Mouse (Mus musculus): ENCODE data around the gene Clec2l. TPM values are rescaled to one million over a fixed set of nuclear protein-coding genes. Genes with fewer than 3 reads are reported as not detected.

The Clec2l gene
- polyA plus RNA-seq (2014; fragmentation: Nextera tagmentation; extraction: Ambion mirVana): 0.95 and 1.9 TPM in 2 replicates

DNA sequence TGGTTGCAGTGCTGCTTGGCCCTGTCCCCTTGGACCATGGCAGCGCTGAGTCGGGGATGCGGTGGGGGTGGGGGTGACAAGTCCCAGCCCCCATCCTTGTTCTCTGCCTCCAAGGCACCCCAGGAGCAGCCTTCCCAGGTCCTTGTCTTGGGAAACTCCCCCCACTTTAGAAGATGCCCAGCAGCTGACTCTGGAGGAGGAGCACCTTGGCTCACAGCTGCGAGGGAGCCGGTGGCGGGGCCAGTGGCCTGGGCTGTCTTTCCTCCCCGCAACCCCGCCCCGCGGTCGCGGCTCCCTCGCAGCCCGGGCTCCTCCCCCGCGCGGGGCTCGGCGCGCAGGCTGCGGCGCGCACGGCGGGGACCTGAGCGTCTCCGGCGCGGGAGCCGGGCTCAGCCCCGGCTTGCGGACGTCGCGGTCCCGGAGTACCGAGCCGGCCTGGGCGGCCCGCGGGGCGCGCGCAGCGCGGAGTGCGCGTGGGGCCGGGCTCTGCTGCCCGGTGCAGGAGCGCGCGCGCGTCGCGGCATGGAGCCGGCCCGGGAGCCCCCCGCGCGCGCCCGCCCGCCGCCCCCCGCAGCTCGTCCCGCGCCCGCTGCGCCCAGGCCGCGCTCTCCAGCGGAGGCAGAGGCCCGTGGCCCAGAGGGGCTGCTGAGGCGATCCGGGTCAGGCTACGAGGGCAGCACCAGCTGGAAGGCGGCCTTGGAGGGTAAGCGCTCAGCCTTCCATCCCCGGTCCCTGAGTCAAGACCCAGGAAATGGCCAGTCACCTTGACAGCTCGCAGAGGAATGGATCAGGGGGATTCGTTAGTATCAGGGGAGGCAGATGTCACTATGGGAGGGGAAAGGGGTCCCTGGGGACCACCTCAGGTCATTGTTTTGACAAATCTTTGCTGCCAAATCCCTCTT, at the start of gene Clec2l:
Clec2l (plus strand) TSS at position 356 of the 902 bp plus-strand sequence.
- H3K9me3 ChIP-seq (ENCODE audit: control insufficient read depth, low read length): no peaks in the 10 kb centered on the region
- DNase-seq (ENCODE audit: low spot score) (peak; percentile 70), ATAC-seq (replicated peaks; ENCODE audit: low FRiP score) (peak; percentile 78)
- 0 out of 2 replicates have a peak, but pooled peaks cover 2% of the 10 kb centered on the region for H3K4me1 ChIP-seq (replicated peaks; ENCODE audit: control insufficient read depth, insufficient read depth, low read length)
- H3K36me3 ChIP-seq (ENCODE audit: control insufficient read depth, insufficient read depth, low read length): no peaks in the 10 kb centered on the region
- no peak within 1 kb of the TSS for H3K27ac ChIP-seq (ENCODE audit: low read depth, low read length)
- WGBS: under 1% methylated on average over 83 of the region's 84 CpGs
- peak within 1 kb of the TSS; percentile 62 for H3K4me3 ChIP-seq (ENCODE audit: low read depth, low read length)
- H3K9ac ChIP-seq (ENCODE audit: low read length): peak within 1 kb of the TSS; percentile 57
- H3K27me3 ChIP-seq (ENCODE audit: control insufficient read depth, insufficient read depth, low read length): peaks cover 16% of the 10 kb centered on the region
- peak within 1 kb of the TSS; percentile 91 for H3K4me2 ChIP-seq (ENCODE audit: low read depth, low read length, severe bottlenecking)

DNA sequence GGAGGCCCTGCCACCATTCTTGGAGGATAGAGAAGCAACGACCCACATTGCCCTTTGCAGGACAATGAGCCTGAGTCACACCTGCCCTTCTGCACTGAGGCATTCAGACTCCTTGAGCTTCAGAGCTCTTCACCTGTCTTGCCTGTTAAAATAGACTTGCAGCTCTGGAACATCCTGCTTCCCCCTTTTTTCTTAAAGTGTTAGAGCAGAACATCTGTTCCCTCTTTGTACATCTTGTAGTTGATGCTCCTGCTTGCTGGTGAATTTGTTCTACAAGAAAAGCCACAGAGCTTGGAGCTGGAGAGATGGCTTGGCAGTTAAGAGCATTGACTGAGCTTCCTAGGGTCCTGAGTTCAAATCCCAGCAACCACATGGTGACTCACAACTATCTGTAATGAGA, 40.5 kb upstream of the Clec2l start:
- Histone ChIP-seq H3K9ac (ENCODE audit: low read length) (no peak overlapping the region), H3K4me3 (ENCODE audit: low read depth, low read length) (no peak overlapping the region), H3K9me3 (ENCODE audit: control insufficient read depth, low read length) (no peaks in the 10 kb centered on the region; the same call in 1 of the 2 replicates), H3K36me3 (ENCODE audit: control insufficient read depth, insufficient read depth, low read length) (peaks cover 6% of the 10 kb centered on the region; the same call in 1 of the 2 replicates), H3K4me2 (ENCODE audit: low read depth, low read length, severe bottlenecking) (no peak overlapping the region), H3K27me3 (ENCODE audit: control insufficient read depth, insufficient read depth, low read length) (no peaks in the 10 kb centered on the region), H3K4me1 (replicated peaks; ENCODE audit: control insufficient read depth, insufficient read depth, low read length) (no peaks in the 10 kb centered on the region), H3K27ac (ENCODE audit: low read depth, low read length) (no peak overlapping the region)
- DNase-seq (ENCODE audit: low spot score) (no peak), ATAC-seq (replicated peaks; ENCODE audit: low FRiP score) (no peak)
- WGBS: 79% methylated on average over 1 of the region's 1 CpGs

DNA sequence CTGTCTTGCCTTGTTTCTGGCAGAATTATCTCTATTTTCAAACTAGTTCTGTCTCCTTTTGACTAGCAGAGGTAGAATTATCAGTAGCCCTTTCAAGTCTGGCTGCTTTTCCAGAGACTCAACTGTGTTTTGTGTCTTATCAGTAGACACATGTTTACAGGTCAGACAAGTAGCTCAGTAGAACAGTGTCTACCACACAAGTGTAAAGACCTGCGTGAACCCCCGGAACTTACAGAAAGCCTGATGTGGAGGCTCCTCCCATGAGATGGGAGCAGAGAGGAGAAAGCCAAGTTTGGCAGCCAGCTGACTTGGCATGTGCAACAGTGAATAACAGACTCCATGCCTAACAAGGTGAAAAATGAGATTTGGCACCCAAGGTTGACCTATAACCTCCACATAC, 39.4 kb upstream of the Clec2l start:
- H3K36me3 ChIP-seq (ENCODE audit: control insufficient read depth, insufficient read depth, low read length): no peaks in the 10 kb centered on the region; the same call in 1 of the 2 replicates
- no peak overlapping the region for H3K4me2 ChIP-seq (ENCODE audit: low read depth, low read length, severe bottlenecking)

DNA sequence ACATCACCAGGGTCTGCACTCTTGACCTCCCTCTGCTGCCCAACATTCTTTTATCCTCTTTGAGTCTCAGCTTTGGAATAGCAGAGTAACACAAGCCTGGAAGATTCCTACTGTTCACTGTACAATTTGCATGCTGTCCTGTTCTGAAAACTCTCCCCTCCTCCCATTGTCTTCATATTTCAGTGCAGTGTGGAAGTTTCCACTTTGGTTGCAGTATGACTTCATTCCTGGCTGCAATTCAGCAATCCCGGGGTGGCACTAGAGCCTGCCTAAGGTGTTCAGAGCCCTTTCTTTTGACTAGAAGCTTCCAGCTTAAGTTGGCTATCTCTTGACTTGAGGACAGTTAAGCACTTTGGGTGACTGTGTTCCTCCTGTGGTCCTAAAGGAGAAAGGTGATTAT, 38.4 kb upstream of the Clec2l start:
- no peak overlapping the region for H3K4me3 ChIP-seq (ENCODE audit: low read depth, low read length)
- H3K4me2 ChIP-seq (ENCODE audit: low read depth, low read length, severe bottlenecking): no peak overlapping the region
- ATAC-seq (replicated peaks; ENCODE audit: low FRiP score) (no peak), DNase-seq (ENCODE audit: low spot score) (no peak)
- WGBS: 83% methylated on average over 1 of the region's 1 CpGs
- H3K9ac ChIP-seq (ENCODE audit: low read length): no peak overlapping the region
- no peaks in the 10 kb centered on the region for H3K36me3 ChIP-seq (ENCODE audit: control insufficient read depth, insufficient read depth, low read length)
- no peaks in the 10 kb centered on the region for H3K4me1 ChIP-seq (replicated peaks; ENCODE audit: control insufficient read depth, insufficient read depth, low read length)
- no peak overlapping the region for H3K27ac ChIP-seq (ENCODE audit: low read depth, low read length)
- no peaks in the 10 kb centered on the region for H3K27me3 ChIP-seq (ENCODE audit: control insufficient read depth, insufficient read depth, low read length)
- no peaks in the 10 kb centered on the region for H3K9me3 ChIP-seq (ENCODE audit: control insufficient read depth, low read length)

More for the DNA sequence above, 39.4 kb upstream of the Clec2l start:
- Histone ChIP-seq H3K4me3 (ENCODE audit: low read depth, low read length) (no peak overlapping the region), H3K9ac (ENCODE audit: low read length) (no peak overlapping the region), H3K9me3 (ENCODE audit: control insufficient read depth, low read length) (no peaks in the 10 kb centered on the region), H3K27ac (ENCODE audit: low read depth, low read length) (no peak overlapping the region), H3K4me1 (replicated peaks; ENCODE audit: control insufficient read depth, insufficient read depth, low read length) (no peaks in the 10 kb centered on the region), H3K27me3 (ENCODE audit: control insufficient read depth, insufficient read depth, low read length) (no peaks in the 10 kb centered on the region)
- ATAC-seq (replicated peaks; ENCODE audit: low FRiP score) (no peak), DNase-seq (ENCODE audit: low spot score) (no peak)
- WGBS: 98% methylated on average over 2 of the region's 2 CpGs

DNA sequence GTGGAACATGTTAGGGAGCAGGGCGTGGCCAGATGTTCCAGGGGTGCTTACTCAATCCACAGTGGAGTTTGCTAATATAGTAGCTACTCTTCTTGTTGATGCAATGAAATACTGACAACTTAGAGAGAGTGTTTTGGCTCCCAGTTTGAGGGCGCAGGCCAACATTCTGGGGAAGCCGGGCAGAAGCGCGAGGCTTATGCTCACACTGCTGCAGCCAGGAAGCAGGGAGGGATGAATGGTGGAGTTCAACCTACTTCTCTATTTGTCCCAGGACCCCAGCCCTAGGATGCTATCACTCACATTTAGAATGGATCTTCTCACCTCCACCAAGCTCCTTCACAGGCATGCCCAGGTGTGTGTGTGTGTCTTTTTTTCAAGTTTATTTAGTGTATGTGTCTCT, 36.8 kb upstream of the Clec2l start:
- WGBS: 96% methylated on average over 5 of the region's 5 CpGs

DNA sequence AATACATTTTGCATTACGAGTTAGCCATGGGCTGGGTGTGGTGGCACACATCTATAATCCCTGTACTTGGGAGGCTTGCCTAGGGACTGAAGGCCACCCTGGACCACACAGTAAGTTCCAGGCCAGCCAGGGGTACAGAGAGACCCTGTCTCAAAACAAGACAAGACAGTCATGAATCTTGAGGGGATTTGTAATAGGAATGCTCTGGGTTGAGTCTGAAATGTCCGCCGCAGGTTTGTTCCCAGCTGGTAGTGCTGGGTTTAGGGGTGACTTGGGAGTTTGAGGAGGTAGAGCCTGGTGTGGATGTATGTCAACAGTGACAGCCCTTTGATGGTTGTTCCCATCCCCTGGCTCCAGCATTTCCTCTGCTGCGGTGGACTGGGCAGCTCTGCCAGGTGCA, 35.8 kb upstream of the Clec2l start:
- no peak overlapping the region for H3K9ac ChIP-seq (ENCODE audit: low read length)
- DNase-seq (ENCODE audit: low spot score): no peak
- no peak overlapping the region for H3K4me2 ChIP-seq (ENCODE audit: low read depth, low read length, severe bottlenecking)
- no peak overlapping the region for H3K4me3 ChIP-seq (ENCODE audit: low read depth, low read length)
- H3K27me3 ChIP-seq (ENCODE audit: control insufficient read depth, insufficient read depth, low read length): no peaks in the 10 kb centered on the region
- no peaks in the 10 kb centered on the region for H3K9me3 ChIP-seq (ENCODE audit: control insufficient read depth, low read length)
- H3K27ac ChIP-seq (ENCODE audit: low read depth, low read length): no peak overlapping the region
- no peaks in the 10 kb centered on the region for H3K36me3 ChIP-seq (ENCODE audit: control insufficient read depth, insufficient read depth, low read length)
- 97% methylated on average over 4 of the region's 4 CpGs for WGBS
- ATAC-seq (replicated peaks; ENCODE audit: low FRiP score): no peak
- H3K4me1 ChIP-seq (replicated peaks; ENCODE audit: control insufficient read depth, insufficient read depth, low read length): no peaks in the 10 kb centered on the region

More for the DNA sequence above, 36.8 kb upstream of the Clec2l start:
- H3K36me3 ChIP-seq (ENCODE audit: control insufficient read depth, insufficient read depth, low read length): no peaks in the 10 kb centered on the region
- no peaks in the 10 kb centered on the region for H3K9me3 ChIP-seq (ENCODE audit: control insufficient read depth, low read length)
- H3K4me2 ChIP-seq (ENCODE audit: low read depth, low read length, severe bottlenecking): no peak overlapping the region
- no peak overlapping the region for H3K4me3 ChIP-seq (ENCODE audit: low read depth, low read length)
- DNase-seq (ENCODE audit: low spot score): peak; percentile 39
- ATAC-seq (replicated peaks; ENCODE audit: low FRiP score): no peak
- no peak overlapping the region for H3K9ac ChIP-seq (ENCODE audit: low read length)
- no peaks in the 10 kb centered on the region for H3K4me1 ChIP-seq (replicated peaks; ENCODE audit: control insufficient read depth, insufficient read depth, low read length)
- H3K27me3 ChIP-seq (ENCODE audit: control insufficient read depth, insufficient read depth, low read length): no peaks in the 10 kb centered on the region
- no peak overlapping the region for H3K27ac ChIP-seq (ENCODE audit: low read depth, low read length)

GRCm38 (mm10) chr6:38627486-38627885, 35.4 kb upstream of the Clec2l start:
- H3K9me3 ChIP-seq (ENCODE audit: control insufficient read depth, low read length): no peaks in the 10 kb centered on the region
- no peaks in the 10 kb centered on the region for H3K27me3 ChIP-seq (ENCODE audit: control insufficient read depth, insufficient read depth, low read length)
- H3K4me3 ChIP-seq (ENCODE audit: low read depth, low read length): no peak overlapping the region
- 87% methylated on average over 4 of the region's 4 CpGs for WGBS
- DNase-seq (ENCODE audit: low spot score) (no peak), ATAC-seq (replicated peaks; ENCODE audit: low FRiP score) (no peak)
- no peak overlapping the region for H3K9ac ChIP-seq (ENCODE audit: low read length)
- H3K36me3 ChIP-seq (ENCODE audit: control insufficient read depth, insufficient read depth, low read length): no peaks in the 10 kb centered on the region
- no peak overlapping the region for H3K4me2 ChIP-seq (ENCODE audit: low read depth, low read length, severe bottlenecking)
- no peaks in the 10 kb centered on the region for H3K4me1 ChIP-seq (replicated peaks; ENCODE audit: control insufficient read depth, insufficient read depth, low read length)
- no peak overlapping the region for H3K27ac ChIP-seq (ENCODE audit: low read depth, low read length)

DNA sequence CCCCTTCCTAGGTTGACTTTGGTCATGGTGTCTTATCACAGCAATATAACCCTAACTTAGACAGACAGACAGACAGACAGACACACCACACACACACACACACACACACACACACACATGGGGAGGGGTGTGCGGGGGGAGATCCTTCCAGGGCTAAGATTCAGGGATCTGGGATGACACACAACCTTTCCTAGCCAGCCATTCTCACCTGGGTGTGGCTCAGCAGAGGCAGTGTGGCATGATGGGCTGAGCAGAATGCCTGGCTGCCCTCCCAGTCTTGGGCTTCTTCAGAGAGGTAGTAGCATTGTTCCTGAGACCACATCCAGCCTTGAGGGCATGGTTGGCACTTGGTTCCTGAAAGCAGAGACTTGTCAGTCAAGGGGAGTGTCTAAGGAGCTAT, 33.3 kb upstream of the Clec2l start:
- ATAC-seq (replicated peaks; ENCODE audit: low FRiP score) (no peak), DNase-seq (ENCODE audit: low spot score) (no peak)
- Histone ChIP-seq H3K4me1 (replicated peaks; ENCODE audit: control insufficient read depth, insufficient read depth, low read length) (no peaks in the 10 kb centered on the region), H3K4me3 (ENCODE audit: low read depth, low read length) (no peak overlapping the region), H3K27ac (ENCODE audit: low read depth, low read length) (no peak overlapping the region), H3K9ac (ENCODE audit: low read length) (no peak overlapping the region), H3K4me2 (ENCODE audit: low read depth, low read length, severe bottlenecking) (no peak overlapping the region), H3K36me3 (ENCODE audit: control insufficient read depth, insufficient read depth, low read length) (no peaks in the 10 kb centered on the region), H3K9me3 (ENCODE audit: control insufficient read depth, low read length) (no peaks in the 10 kb centered on the region), H3K27me3 (ENCODE audit: control insufficient read depth, insufficient read depth, low read length) (peaks cover 5% of the 10 kb centered on the region; the same call in 1 of the 2 replicates)
- 100% methylated on average over 1 of the region's 1 CpGs for WGBS

Measured in forebrain, embryonic 11.5 days (tissue).